Mouse (Mus musculus) left cerebral cortex, adult 8-10 months (tissue): ENCODE data around the gene Kcnk6. TPM values are rescaled to one million over a fixed set of nuclear protein-coding genes. Genes with fewer than 3 reads are reported as not detected.
"Not testable (repeated sequence)": the region's sequence is repeated elsewhere in the genome, so short reads cannot be mapped to it uniquely, and the experiment has no call there.

Experiments
- DNase-seq, 2 experiments: peaks; one replicate each; pipeline ENCODE4 v3.0.0; 2022; ENCODE audit warnings: low spot score in 2 of 2
- total RNA-seq, 4 experiments: library from RNA; stranded (reverse); gene quantifications; 2 replicates each; pipeline ENCODE4 v1.2.4; 2022

Gene Kcnk6
- total RNA-seq, 4 experiments from 2014 or later = 2.6 to 5.0 (median 3.8) TPM

- peak; percentile 35 to 49 for DNase-seq
Observed at GRCm38 (mm10) chr7:29211415-29212198, 20.7 kb downstream of the Kcnk6 start.

DNA sequence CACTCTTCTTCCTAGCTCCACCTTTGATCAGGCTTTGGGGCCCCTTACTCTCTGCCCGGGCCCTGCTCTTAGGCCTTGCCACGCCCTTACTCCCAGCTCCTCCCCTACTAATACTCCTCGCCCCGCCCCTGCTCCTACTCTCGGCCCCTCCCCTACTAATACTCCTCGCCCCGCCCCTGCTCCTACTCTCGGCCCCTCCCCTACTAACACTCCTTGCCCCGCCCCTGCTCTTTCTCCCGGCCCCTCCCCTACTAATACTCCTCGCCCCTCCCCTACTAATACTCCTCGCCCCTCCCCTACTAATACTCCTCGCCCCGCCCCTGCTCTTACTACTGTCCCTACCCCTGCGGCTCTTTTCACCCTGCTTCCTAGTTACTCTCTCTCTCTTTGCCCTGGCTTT is 21.3 kb downstream of the Kcnk6 start:
- not testable (repeated sequence) for DNase-seq

DNA sequence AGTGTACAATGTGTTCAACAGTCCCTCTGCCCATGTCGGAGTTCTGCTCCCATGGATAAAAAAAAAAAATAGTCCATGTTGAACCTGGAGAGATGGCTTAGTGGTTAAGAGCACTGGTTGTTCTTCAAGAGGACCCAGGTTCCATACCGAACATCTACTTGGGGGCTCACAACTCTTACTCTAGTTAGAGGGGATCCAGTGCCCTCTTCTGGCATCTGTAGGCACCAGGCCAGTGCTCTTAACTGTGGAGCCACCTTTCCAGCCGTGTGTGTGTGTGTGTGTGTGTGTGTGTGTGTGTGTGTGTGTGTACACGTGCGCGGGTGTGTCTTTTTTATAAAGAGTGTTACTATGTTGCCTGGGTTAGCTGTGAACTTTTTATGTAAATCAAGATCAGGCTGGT is 29.7 kb downstream of the Kcnk6 start:
- no peak for DNase-seq

DNA sequence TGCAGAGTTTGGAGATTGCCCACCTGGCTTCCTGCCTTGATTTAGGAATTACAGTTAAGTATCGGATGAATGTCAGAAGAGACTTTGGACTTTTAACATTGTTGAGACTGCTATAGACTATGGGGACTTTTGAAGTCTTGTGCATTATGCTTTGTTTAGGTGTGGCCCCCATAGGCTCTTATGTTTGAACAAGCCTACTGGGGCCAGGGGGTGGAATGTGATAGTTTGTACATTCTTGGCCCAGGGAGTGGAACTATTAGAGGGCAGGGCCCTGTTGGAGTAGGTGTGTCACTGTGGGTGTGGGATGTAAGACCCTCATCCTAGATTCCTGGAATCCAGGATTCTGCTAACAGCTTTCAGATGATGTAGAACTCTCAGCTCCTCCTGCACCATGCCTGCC is 38.1 kb downstream of the Kcnk6 start:
- DNase-seq = not testable (repeated sequence)

- DNase-seq = not testable (repeated sequence)
Observed at GRCm38 (mm10) chr7:29181323-29181722, 51.0 kb downstream of the Kcnk6 start.

DNA sequence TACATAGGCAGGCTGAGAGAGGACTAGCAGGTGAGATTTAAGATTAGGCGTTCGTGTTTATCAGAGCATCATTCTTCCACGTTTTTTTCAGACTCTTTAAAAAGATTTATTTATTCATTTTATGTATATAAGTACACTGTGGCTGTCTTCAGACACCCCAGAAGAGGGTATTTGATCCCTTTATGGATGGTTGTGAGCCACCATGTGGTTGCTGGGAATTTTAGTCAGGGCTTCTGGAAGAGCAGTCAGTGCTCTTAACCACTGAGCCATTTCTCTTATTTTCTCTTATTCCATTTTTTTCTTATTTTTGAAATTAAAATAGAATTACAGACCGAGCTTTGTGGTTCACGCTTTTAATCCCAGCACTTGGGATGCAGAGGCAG is 51.5 kb downstream of the Kcnk6 start:
- DNase-seq = no peak

DNA sequence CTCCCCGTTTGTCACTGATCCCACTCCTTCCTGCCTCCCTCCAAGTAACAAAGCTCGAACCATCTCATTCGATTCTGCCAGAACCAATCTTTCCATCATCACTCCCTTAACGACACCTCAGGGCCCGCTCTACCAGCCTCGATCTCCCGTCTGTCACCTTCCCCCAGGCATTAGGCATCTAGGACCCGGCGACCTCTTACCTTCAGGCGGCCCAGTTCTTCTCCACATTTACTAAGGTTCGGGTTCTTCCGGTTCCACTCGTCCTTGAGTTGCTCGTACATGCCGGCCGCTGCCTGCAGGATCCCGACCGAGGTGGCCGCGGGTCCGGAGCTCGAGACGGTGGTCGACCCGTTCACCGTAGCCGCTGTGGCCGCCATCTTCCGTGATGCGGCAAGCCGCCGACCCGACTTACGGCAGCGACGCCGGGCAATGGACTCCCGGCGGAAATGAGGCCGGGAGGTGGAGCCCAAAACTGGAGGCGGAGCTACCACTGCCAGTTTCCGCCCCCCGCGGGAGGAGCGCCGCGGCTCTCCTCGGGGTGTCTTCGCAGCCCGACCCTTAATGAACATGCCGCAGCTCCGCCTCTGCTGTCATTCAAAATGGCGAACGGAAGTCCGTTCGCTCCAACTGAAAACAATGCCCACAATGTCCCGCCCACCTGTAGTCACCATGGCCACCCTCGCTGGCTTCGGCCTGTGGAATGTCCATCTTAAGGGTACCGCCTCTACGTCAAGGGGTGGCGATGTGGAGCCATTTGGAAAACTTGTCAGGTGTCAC is 52.0 kb downstream of the Kcnk6 start, which contains the start of gene Psmd8:
Gene Psmd8, minus strand, starts transcription at position 625 of the 777 bp plus-strand sequence.
- DNase-seq = peak; percentile 81 to 98

DNA sequence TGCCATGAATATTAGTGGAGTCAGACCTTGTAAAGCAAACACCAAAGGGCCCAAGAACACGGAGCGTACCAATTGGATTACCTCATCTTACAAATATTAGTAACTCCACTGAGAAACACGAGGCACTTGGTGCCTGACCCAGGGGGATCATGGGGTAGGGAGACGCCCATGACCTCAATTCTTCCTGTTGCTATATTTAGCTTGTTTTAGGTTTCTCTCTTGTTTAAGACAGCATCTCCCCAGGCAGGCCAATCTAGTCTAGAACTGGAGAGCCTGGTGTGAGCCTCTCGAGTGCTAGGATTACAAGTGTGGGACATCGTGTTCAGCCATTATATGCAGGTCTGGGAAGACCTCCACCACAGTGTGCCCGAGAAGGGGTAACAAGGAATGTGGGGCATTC is 53.0 kb downstream of the Kcnk6 start:
- DNase-seq = no peak

GRCm38 (mm10) chr7:29178106-29178505 is 54.2 kb downstream of the Kcnk6 start:
- DNase-seq = no peak

DNA sequence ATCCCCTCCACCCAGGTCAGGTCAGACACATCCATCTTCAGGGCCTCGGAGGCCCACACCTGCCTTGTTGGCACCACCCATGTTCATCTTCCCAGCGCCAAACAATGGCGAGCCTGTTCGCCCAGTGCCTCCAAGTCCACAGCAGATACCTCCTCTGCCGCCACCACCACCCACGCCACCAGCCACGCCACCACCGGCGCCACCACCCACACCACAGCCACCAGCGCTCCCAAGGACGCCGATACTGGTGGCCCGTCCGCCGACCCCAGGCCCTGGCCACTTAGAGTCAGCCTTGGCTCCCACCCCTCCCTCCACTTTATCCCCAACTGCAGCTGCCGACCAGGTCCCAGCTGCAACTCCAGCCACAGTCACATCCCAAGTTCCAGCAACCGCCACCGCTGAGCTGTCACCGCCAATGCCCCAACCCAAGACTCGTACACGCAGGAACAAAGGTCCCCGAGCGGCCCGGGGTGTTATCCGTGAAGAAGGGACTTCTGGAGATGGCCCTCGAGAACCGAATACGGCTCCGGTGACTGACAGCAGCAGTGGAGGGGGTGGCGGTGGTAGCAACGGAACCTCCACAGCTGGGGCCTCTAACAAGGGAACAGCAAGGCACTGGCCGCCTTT is 59.8 kb downstream of the Kcnk6 start:
- DNase-seq = no peak

Other genes starting within 250 kb of the Kcnk6 start
- 10 to 100 TPM in 1 of 4 experiments, 1 to 10 TPM in 3; 7.0 to 10.5 (median 9.2) TPM for gene Ryr1, start 107.3 kb downstream of the Kcnk6 start, total RNA-seq
- 1 to 10 TPM in 2 of 4 experiments, under 1 TPM in 2; 0.68 to 1.3 (median 1.1) TPM for gene Rasgrp4, start 97.7 kb downstream of the Kcnk6 start, total RNA-seq
- 10 to 100 TPM; 34.8 to 36.2 (median 35.5) TPM for gene Fam98c, start 76.3 kb downstream of the Kcnk6 start, total RNA-seq
- 1 to 10 TPM in 1 of 4 experiments, under 1 TPM in 3; 0.54 to 1.7 (median 0.67) TPM for gene Ggn, start 62.3 kb downstream of the Kcnk6 start, total RNA-seq
- 10 to 100 TPM; 30.7 to 39.6 (median 38.9) TPM for gene Spred3, start 62.1 kb downstream of the Kcnk6 start, total RNA-seq
- gene Psmd8, start 51.8 kb downstream of the Kcnk6 start, total RNA-seq = 100 to 1,000 TPM; 118 to 137 (median 127) TPM
- gene Catsperg1, start 18.5 kb downstream of the Kcnk6 start, total RNA-seq = 1 to 10 TPM; 1.1 to 1.7 (median 1.4) TPM
- 10 to 100 TPM; 50.5 to 55.8 (median 53.6) TPM for gene Yif1b, start 5.8 kb upstream of the Kcnk6 start, total RNA-seq
- gene 2200002D01Rik, start 16.0 kb upstream of the Kcnk6 start, total RNA-seq = not detected
- 10 to 100 TPM; 27.9 to 38.2 (median 33.0) TPM for gene Spint2, start 49.4 kb upstream of the Kcnk6 start, total RNA-seq
- 10 to 100 TPM; 35.3 to 41.0 (median 39.8) TPM for gene Ppp1r14a, start 56.8 kb upstream of the Kcnk6 start, total RNA-seq
- gene Dpf1, start 71.4 kb upstream of the Kcnk6 start, total RNA-seq = 100 to 1,000 TPM in 2 of 4 experiments, 10 to 100 TPM in 2; 87.4 to 112 (median 99.7) TPM